Mouse (Mus musculus) heart, embryonic 12.5 days (tissue): ENCODE measurements around the gene Alx1. TPM values are rescaled to one million over a fixed set of nuclear protein-coding genes. Genes with fewer than 3 reads are reported as not detected.
A peak's percentile ranks its signal among the peaks of the same experiment; 100 is the strongest.

Source experiments
- ATAC-seq: fragments of 200-750 bp; cut with Nextera tagmentation; 2 replicates; pipeline ENCODE4 v1.8.0; 2017; ENCODE audit warnings: moderate TSS enrichment, moderate library complexity; ENCODE audit not compliant: insufficient number of reproducible peaks, low FRiP score
- H3K27ac ChIP-seq: fragments of 300-500 bp; sonication (generic); 2 replicates; pipeline ENCODE4 v1.5.1; 2016; ENCODE audit warnings: mild to moderate bottlenecking, moderate library complexity; ENCODE audit not compliant: poor library complexity, severe bottlenecking
- H3K27me3 ChIP-seq: fragments of 300-500 bp; sonication (generic); replicated peaks from 2 replicates; pipeline ENCODE4 v1.6.1; 2016; ENCODE audit warnings: mild to moderate bottlenecking, moderate library complexity
- H3K36me3 ChIP-seq: fragments of 300-500 bp; sonication (generic); 2 replicates; pipeline ENCODE4 v1.6.1; 2016; ENCODE audit warnings: mild to moderate bottlenecking, moderate library complexity
- H3K4me1 ChIP-seq: fragments of 300-500 bp; sonication (generic); replicated peaks from 2 replicates; pipeline ENCODE4 v1.6.1; 2016; ENCODE audit warnings: mild to moderate bottlenecking
- H3K4me2 ChIP-seq: fragments of 300-500 bp; sonication (generic); 2 replicates; pipeline ENCODE4 v1.6.1; 2016; ENCODE audit warnings: mild to moderate bottlenecking, moderate library complexity
- H3K4me3 ChIP-seq: fragments of 300-500 bp; sonication (generic); 2 replicates; pipeline ENCODE4 v1.5.1; 2016; ENCODE audit warnings: mild to moderate bottlenecking
- H3K9ac ChIP-seq: fragments of 300-500 bp; sonication (generic); 2 replicates; pipeline ENCODE4 v1.6.1; 2016; ENCODE audit warnings: mild to moderate bottlenecking, moderate library complexity
- H3K9me3 ChIP-seq: fragments of 300-500 bp; sonication (generic); replicated peaks from 2 replicates; pipeline ENCODE4 v1.6.1; 2016; ENCODE audit warnings: mild to moderate bottlenecking, moderate library complexity
- WGBS: fragments of 180-500 bp; shearing (Covaris S2); methylation state at CpG from one replicate; pipeline ENCODE4 v1.1.7; 2016; 5-methylcytosine and 5-hydroxymethylcytosine counted together
- polyA plus RNA-seq: library from polyadenylated mRNA; unstranded; fragments of >200 nt; fragmentation: Nextera tagmentation; extraction: Ambion mirVana; gene quantifications from 2 replicates; pipeline ENCODE4 v1.2.1, GENCODE M21; 2016

Gene Alx1
- polyA plus RNA-seq, 1 experiment from 2014 or later = 0.46 TPM

- H3K4me1 ChIP-seq = peaks cover 7% of the 10 kb centered on the region; the same call in 1 of the 2 replicates
Measured at GRCm38 (mm10) chr10:103026636-103027225, 3.3 kb downstream of the Alx1 start.

GRCm38 (mm10) chr10:103002556-103002955 lies 27.5 kb downstream of the Alx1 start:
- Histone ChIP-seq H3K4me3 (no peak overlapping the region), H3K4me1 (no peaks in the 10 kb centered on the region), H3K27me3 (no peaks in the 10 kb centered on the region), H3K4me2 (no peak overlapping the region), H3K9ac (no peak overlapping the region), H3K9me3 (no peaks in the 10 kb centered on the region), H3K36me3 (no peaks in the 10 kb centered on the region), H3K27ac (no peak overlapping the region)
- WGBS = 62% methylated on average over 2 of the region's 2 CpGs
- no peak for ATAC-seq

More at GRCm38 (mm10) chr10:103026636-103027225, 3.3 kb downstream of the Alx1 start:
- H3K9ac ChIP-seq = no peak overlapping the region
- H3K4me3 ChIP-seq = no peak overlapping the region
- WGBS = under 1% methylated on average over 17 of the region's 17 CpGs
- no peak for ATAC-seq
- H3K27ac ChIP-seq = no peak overlapping the region
- no peaks in the 10 kb centered on the region for H3K9me3 ChIP-seq
- H3K27me3 ChIP-seq = peaks cover 44% of the 10 kb centered on the region
- peak overlapping the region; percentile 24; the same call in 1 of the 2 replicates for H3K4me2 ChIP-seq
- no peaks in the 10 kb centered on the region for H3K36me3 ChIP-seq

- H3K36me3 ChIP-seq = no peaks in the 10 kb centered on the region
- ATAC-seq = no peak
- H3K4me2 ChIP-seq = 0 out of 2 replicates have a peak overlapping the region, but pooled peaks have one; percentile 8
- no peak overlapping the region for H3K4me3 ChIP-seq
- H3K9ac ChIP-seq = no peak overlapping the region
- WGBS = 14% methylated on average over 8 of the region's 8 CpGs
- no peak overlapping the region for H3K27ac ChIP-seq
- no peaks in the 10 kb centered on the region for H3K9me3 ChIP-seq
- no peaks in the 10 kb centered on the region for H3K4me1 ChIP-seq
- H3K27me3 ChIP-seq = no peaks in the 10 kb centered on the region
Measured at GRCm38 (mm10) chr10:103000902-103001301, 29.1 kb downstream of the Alx1 start.

DNA sequence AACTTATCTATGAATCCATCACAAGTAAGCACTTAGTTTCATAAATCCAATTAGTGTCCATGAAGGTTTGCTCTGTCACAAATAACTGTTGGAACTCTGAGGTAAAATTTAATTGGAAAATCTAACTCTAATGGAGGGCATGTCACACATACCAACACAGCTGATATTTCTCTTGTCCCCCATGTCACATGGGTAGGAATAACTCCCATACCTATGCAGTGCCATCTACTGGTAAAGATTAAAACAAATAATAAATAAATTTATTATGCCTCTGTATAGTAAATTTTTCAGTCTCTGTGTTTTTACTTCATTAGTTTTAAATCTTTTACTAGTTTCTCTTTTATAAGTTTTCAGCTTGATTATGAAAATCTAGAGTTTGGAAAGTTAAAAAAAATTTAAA lies 30.4 kb downstream of the Alx1 start:
- Histone ChIP-seq H3K36me3 (no peaks in the 10 kb centered on the region), H3K9me3 (no peaks in the 10 kb centered on the region), H3K4me2 (no peak overlapping the region), H3K4me3 (no peak overlapping the region), H3K9ac (no peak overlapping the region), H3K27ac (no peak overlapping the region), H3K4me1 (no peaks in the 10 kb centered on the region), H3K27me3 (no peaks in the 10 kb centered on the region)
- no peak for ATAC-seq

- Histone ChIP-seq H3K27me3 (no peaks in the 10 kb centered on the region), H3K4me2 (no peak overlapping the region), H3K4me3 (no peak overlapping the region), H3K9ac (no peak overlapping the region), H3K4me1 (no peaks in the 10 kb centered on the region), H3K36me3 (no peaks in the 10 kb centered on the region), H3K27ac (no peak overlapping the region), H3K9me3 (no peaks in the 10 kb centered on the region)
- no peak for ATAC-seq
- 83% methylated on average over 5 of the region's 5 CpGs for WGBS
Measured at GRCm38 (mm10) chr10:102975106-102975505, 54.9 kb downstream of the Alx1 start.

DNA sequence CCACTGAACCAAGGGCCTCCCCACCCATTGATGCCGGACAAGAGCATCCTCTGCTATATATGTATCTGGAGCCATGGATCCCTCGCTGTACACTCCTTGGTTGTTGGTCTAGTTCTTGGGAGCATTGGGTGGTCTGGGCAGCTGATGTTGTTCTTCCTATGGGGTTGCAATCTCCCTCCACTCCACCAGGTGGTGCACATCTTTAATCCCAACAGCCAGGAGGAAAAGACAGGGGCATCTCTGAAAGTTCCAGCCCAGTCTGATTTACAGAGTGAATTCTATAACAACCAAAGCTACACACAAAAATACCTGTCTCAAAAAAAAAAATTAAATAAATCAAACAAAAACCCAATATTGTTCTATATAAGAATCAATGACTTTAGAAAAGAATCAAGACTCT lies 70.4 kb downstream of the Alx1 start:
- Histone ChIP-seq H3K9me3 (no peaks in the 10 kb centered on the region), H3K4me3 (no peak overlapping the region), H3K9ac (no peak overlapping the region), H3K36me3 (no peaks in the 10 kb centered on the region), H3K27ac (no peak overlapping the region), H3K4me1 (no peaks in the 10 kb centered on the region), H3K27me3 (no peaks in the 10 kb centered on the region), H3K4me2 (no peak overlapping the region)
- no peak for ATAC-seq
- 78% methylated on average over 2 of the region's 2 CpGs for WGBS

Other genes with a start within 250 kb of the Alx1 start
- 0.09 TPM in 1 of 2 replicates, not detected in the other for gene Lrriq1, start 206.1 kb upstream of the Alx1 start, polyA plus RNA-seq